Mouse (Mus musculus) spleen, adult 2 months (tissue): Measurements from ENCODE around the gene Pitpnm2.
A peak's percentile ranks its signal among the peaks of the same experiment; 100 is the strongest.

Source experiments
- CTCF ChIP-seq: fragments of 200-500 bp; IDR thresholded peaks from 2 replicates; pipeline ENCODE4 v1.5.1; 2011; ENCODE audit warnings: mild to moderate bottlenecking, inconsistent platforms; ENCODE audit not compliant: insufficient read depth, insufficient read length, insufficient replicate concordance; ENCODE audit errors: extremely low read depth
- POLR2A ChIP-seq: fragments of 200-500 bp; IDR thresholded peaks from 2 replicates; pipeline ENCODE4 v1.6.1; 2011; ENCODE audit warnings: low read depth, low read length, inconsistent platforms

DNA sequence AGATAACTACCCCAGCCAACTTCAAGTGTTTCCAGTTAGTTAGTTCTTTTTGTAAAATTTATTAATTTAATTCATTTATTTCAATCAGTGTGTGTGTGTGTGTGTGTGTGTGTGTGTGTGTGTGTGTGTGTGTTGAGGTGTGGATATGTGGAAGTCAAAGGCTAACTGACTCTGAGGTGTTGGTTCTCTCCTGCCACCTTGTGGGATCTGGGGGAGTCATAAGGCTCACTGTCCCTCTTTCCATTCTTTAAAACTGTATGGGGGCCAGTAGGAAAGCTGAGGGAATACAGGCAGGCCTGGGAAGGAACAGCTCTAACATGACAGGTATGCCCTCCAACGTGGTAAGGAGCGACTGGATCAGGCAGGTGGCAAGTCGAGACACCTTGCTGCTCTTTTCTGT, 34.8 kb upstream of the Pitpnm2 start:
- no peak for TF ChIP-seq POLR2A
- peak; percentile 14; the same call in 1 of the 2 replicates for TF ChIP-seq CTCF
